Mouse (Mus musculus) limb, embryonic 14.5 days (tissue): ENCODE measurements at regions not wholly inside any gene's neighbourhood (a gene's known extent, or its start where the extent isn't known, plus 50 kb on each side); places are given as distances from the start of the nearest gene placed in this dataset.

Source experiments
- ATAC-seq: fragments of 200-750 bp; cut with Nextera tagmentation; 2 replicates; pipeline ENCODE4 v1.8.0; 2017; ENCODE audit warnings: low read depth, moderate number of reproducible peaks, moderate TSS enrichment; ENCODE audit not compliant: low FRiP score
- DNase-seq: peaks from one replicate; pipeline ENCODE4 v3.0.0-alpha.2; 2015; ENCODE audit warnings: low spot score
- H3K27ac ChIP-seq: fragments of 300-500 bp; sonication (generic); replicated peaks from 2 replicates; pipeline ENCODE4 v1.5.1; 2014; ENCODE audit warnings: low read depth, mild to moderate bottlenecking, low read length, moderate library complexity, mixed read lengths
- H3K27me3 ChIP-seq: fragments of 300-500 bp; sonication (generic); 2 replicates; pipeline ENCODE4 v1.6.1; 2014; ENCODE audit warnings: low read length, mixed read lengths; ENCODE audit not compliant: control insufficient read depth, insufficient read depth
- H3K36me3 ChIP-seq: fragments of 300-500 bp; sonication (generic); 2 replicates; pipeline ENCODE4 v1.6.1; 2014; ENCODE audit warnings: mild to moderate bottlenecking, low read length, moderate library complexity, mixed read lengths; ENCODE audit not compliant: control insufficient read depth, insufficient read depth
- H3K4me1 ChIP-seq: fragments of 300-500 bp; sonication (generic); 2 replicates; pipeline ENCODE4 v1.6.1; 2014; ENCODE audit warnings: antibody characterized with exemption, low read length, mixed read lengths; ENCODE audit not compliant: control insufficient read depth, insufficient read depth
- H3K4me2 ChIP-seq: fragments of 300-500 bp; sonication (generic); replicated peaks from 2 replicates; pipeline ENCODE4 v1.6.1; 2014; ENCODE audit warnings: low read depth, mild to moderate bottlenecking, low read length, moderate library complexity; ENCODE audit not compliant: severe bottlenecking
- H3K4me3 ChIP-seq: fragments of 300-500 bp; sonication (generic); replicated peaks from 2 replicates; pipeline ENCODE4 v1.5.1; 2014; ENCODE audit warnings: low read length
- H3K9ac ChIP-seq: fragments of 300-500 bp; sonication (generic); 2 replicates; pipeline ENCODE4 v1.6.1; 2014; ENCODE audit warnings: mild to moderate bottlenecking, low read depth, low read length, moderate library complexity; ENCODE audit not compliant: severe bottlenecking
- H3K9me3 ChIP-seq: fragments of 300-500 bp; sonication (generic); 2 replicates; pipeline ENCODE4 v1.6.1; 2016; ENCODE audit warnings: low read length; ENCODE audit not compliant: control insufficient read depth
- POLR2A ChIP-seq: fragments of 200-500 bp; IDR thresholded peaks from 2 replicates; pipeline ENCODE4 v1.8.0; 2012; ENCODE audit warnings: inconsistent platforms, mild to moderate bottlenecking, moderate library complexity, borderline replicate concordance; ENCODE audit not compliant: insufficient read depth, insufficient read length; ENCODE audit errors: extremely low read depth
- WGBS: fragments of 180-500 bp; shearing (Covaris S2); extraction: QIAGEN DNeasy Blood & Tissue Kit; methylation state at CpG from one replicate; pipeline ENCODE4 v1.1.7; 2014; 5-methylcytosine and 5-hydroxymethylcytosine counted together

GRCm38 (mm10) chr9:115703791-115704190, 205.5 kb upstream of the Gadl1 start:
- no peaks in the 10 kb centered on the region for H3K4me1 ChIP-seq
- ATAC-seq, result no peak
- H3K27ac ChIP-seq, result no peak overlapping the region
- no peaks in the 10 kb centered on the region for H3K9me3 ChIP-seq
- no peaks in the 10 kb centered on the region for H3K27me3 ChIP-seq
- no peak overlapping the region for H3K4me3 ChIP-seq
- no peaks in the 10 kb centered on the region for H3K36me3 ChIP-seq
- no peak for TF ChIP-seq POLR2A
- no peak overlapping the region for H3K9ac ChIP-seq
- 88% methylated on average over 7 of the region's 7 CpGs for WGBS
- no peak overlapping the region for H3K4me2 ChIP-seq
- DNase-seq, result no peak

- Histone ChIP-seq H3K9ac (no peak overlapping the region), H3K36me3 (no peaks in the 10 kb centered on the region), H3K4me3 (no peak overlapping the region), H3K27me3 (no peaks in the 10 kb centered on the region), H3K27ac (no peak overlapping the region), H3K9me3 (no peaks in the 10 kb centered on the region), H3K4me2 (no peak overlapping the region), H3K4me1 (no peaks in the 10 kb centered on the region)
- DNase-seq (peak; percentile 40), ATAC-seq (0 out of 2 replicates have a peak, but pooled peaks have one; percentile 30)
- no peak for TF ChIP-seq POLR2A
- 31% methylated on average over 9 of the region's 9 CpGs for WGBS
Measured at GRCm38 (mm10) chr9:115704249-115704648, 205.0 kb upstream of the Gadl1 start.

- no peak for TF ChIP-seq POLR2A
- no peaks in the 10 kb centered on the region for H3K27me3 ChIP-seq
- no peak overlapping the region for H3K4me3 ChIP-seq
- H3K4me1 ChIP-seq, result no peaks in the 10 kb centered on the region
- 90% methylated on average over 6 of the region's 6 CpGs for WGBS
- H3K9ac ChIP-seq, result no peak overlapping the region
- H3K4me2 ChIP-seq, result no peak overlapping the region
- H3K9me3 ChIP-seq, result no peaks in the 10 kb centered on the region
- H3K27ac ChIP-seq, result no peak overlapping the region
- no peak for DNase-seq
- ATAC-seq, result no peak
- no peaks in the 10 kb centered on the region for H3K36me3 ChIP-seq
Measured at GRCm38 (mm10) chr9:115705761-115706160, 203.5 kb upstream of the Gadl1 start.

- TF ChIP-seq POLR2A, result no peak
- 46% methylated on average over 8 of the region's 8 CpGs for WGBS
- Histone ChIP-seq H3K4me3 (no peak overlapping the region), H3K9ac (no peak overlapping the region), H3K4me1 (no peaks in the 10 kb centered on the region), H3K27ac (no peak overlapping the region), H3K36me3 (no peaks in the 10 kb centered on the region), H3K27me3 (no peaks in the 10 kb centered on the region), H3K9me3 (no peaks in the 10 kb centered on the region), H3K4me2 (no peak overlapping the region)
- DNase-seq (no peak), ATAC-seq (no peak)
Measured at GRCm38 (mm10) chr9:115708199-115708934, 200.9 kb upstream of the Gadl1 start.

- H3K4me3 ChIP-seq, result no peak overlapping the region
- 78% methylated on average over 14 of the region's 14 CpGs for WGBS
- no peaks in the 10 kb centered on the region for H3K36me3 ChIP-seq
- H3K4me1 ChIP-seq, result no peaks in the 10 kb centered on the region
- H3K4me2 ChIP-seq, result no peak overlapping the region
- H3K27me3 ChIP-seq, result no peaks in the 10 kb centered on the region
- H3K9me3 ChIP-seq, result no peaks in the 10 kb centered on the region
- DNase-seq (no peak), ATAC-seq (no peak)
- TF ChIP-seq POLR2A, result no peak
- no peak overlapping the region for H3K9ac ChIP-seq
- no peak overlapping the region for H3K27ac ChIP-seq
Measured at GRCm38 (mm10) chr9:115710039-115710739, 199.1 kb upstream of the Gadl1 start.
